Mouse (Mus musculus): ENCODE measurements at regions not wholly inside any gene's neighbourhood (a gene's known extent, or its start where the extent isn't known, plus 50 kb on each side); places are given as distances from the start of the nearest gene placed in this dataset.

- DNase-seq (ENCODE audit: low spot score in 2 of 2), result no peak
Observed at GRCm38 (mm10) chr8:6227901-6228300, 1122.8 kb upstream of the Slc10a2 start.

- DNase-seq (ENCODE audit: low spot score in 2 of 2), result no peak
Observed at GRCm38 (mm10) chr8:6225194-6225593, 1120.0 kb upstream of the Slc10a2 start.

- DNase-seq (ENCODE audit: low spot score in 2 of 2), result peak; percentile 2 to 8
Observed at GRCm38 (mm10) chr8:6207617-6208349, 1102.6 kb upstream of the Slc10a2 start.

- DNase-seq (ENCODE audit: low spot score in 2 of 2), result no peak
Observed at GRCm38 (mm10) chr8:6204051-6204745, 1099.0 kb upstream of the Slc10a2 start.

- DNase-seq (ENCODE audit: low spot score in 2 of 2), result no peak
Observed at GRCm38 (mm10) chr8:6191431-6191830, 1086.3 kb upstream of the Slc10a2 start.

GRCm38 (mm10) chr8:6188422-6188821 lies 1083.3 kb upstream of the Slc10a2 start:
- DNase-seq (ENCODE audit: low spot score in 2 of 2), result no peak

- no peak for DNase-seq (ENCODE audit: low spot score in 2 of 2)
Observed at GRCm38 (mm10) chr8:6186561-6186960, 1081.4 kb upstream of the Slc10a2 start.

- DNase-seq (ENCODE audit: low spot score in 2 of 2), result no peak
Observed at GRCm38 (mm10) chr8:6179602-6180001, 1074.5 kb upstream of the Slc10a2 start.

- DNase-seq (ENCODE audit: low spot score in 2 of 2), result no peak
Observed at GRCm38 (mm10) chr8:6166433-6166832, 1061.3 kb upstream of the Slc10a2 start.

GRCm38 (mm10) chr8:6165230-6165629 lies 1060.1 kb upstream of the Slc10a2 start:
- DNase-seq (ENCODE audit: low spot score in 2 of 2), result no peak

GRCm38 (mm10) chr8:6164758-6165157 lies 1059.6 kb upstream of the Slc10a2 start:
- DNase-seq (ENCODE audit: low spot score in 2 of 2), result no peak

- DNase-seq (ENCODE audit: low spot score in 2 of 2), result no peak
Observed at GRCm38 (mm10) chr8:6144588-6144987, 1039.4 kb upstream of the Slc10a2 start.

- DNase-seq (ENCODE audit: low spot score in 2 of 2), result no peak
Observed at GRCm38 (mm10) chr8:6140090-6140489, 1034.9 kb upstream of the Slc10a2 start.

- no peak for DNase-seq (ENCODE audit: low spot score in 2 of 2)
Observed at GRCm38 (mm10) chr8:6139171-6139570, 1034.0 kb upstream of the Slc10a2 start.

- no peak for DNase-seq (ENCODE audit: low spot score in 2 of 2)
Observed at GRCm38 (mm10) chr8:6132243-6132751, 1027.1 kb upstream of the Slc10a2 start.

GRCm38 (mm10) chr8:6125265-6125664 lies 1020.1 kb upstream of the Slc10a2 start:
- DNase-seq (ENCODE audit: low spot score in 2 of 2), result no peak

- no peak for DNase-seq (ENCODE audit: low spot score in 2 of 2)
Observed at GRCm38 (mm10) chr8:6119506-6119905, 1014.4 kb upstream of the Slc10a2 start.

GRCm38 (mm10) chr8:6111351-6111750 lies 1006.2 kb upstream of the Slc10a2 start:
- no peak for DNase-seq (ENCODE audit: low spot score in 2 of 2)

- DNase-seq (ENCODE audit: low spot score in 2 of 2), result peak in 1 of 2 experiments; percentile 4
Observed at GRCm38 (mm10) chr8:6090028-6090427, 984.9 kb upstream of the Slc10a2 start.

GRCm38 (mm10) chr8:6043939-6044577 lies 938.9 kb upstream of the Slc10a2 start:
- peak; percentile 19 to 46 for DNase-seq (ENCODE audit: low spot score in 2 of 2)

GRCm38 (mm10) chr8:6012206-6012605 lies 907.1 kb upstream of the Slc10a2 start:
- DNase-seq (ENCODE audit: low spot score in 2 of 2), result peak; percentile 41 to 58

- no peak for DNase-seq (ENCODE audit: low spot score in 2 of 2)
Observed at GRCm38 (mm10) chr8:6011182-6011581, 906.0 kb upstream of the Slc10a2 start.

All from layer of hippocampus, adult 8-10 months (tissue).